Mouse (Mus musculus): ENCODE measurements around the gene Mark2. TPM values are rescaled to one million over a fixed set of nuclear protein-coding genes. Genes with fewer than 3 reads are reported as not detected.
A peak's percentile ranks its signal among the peaks of the same experiment; 100 is the strongest.

The Mark2 gene
- polyA plus RNA-seq (2015; fragmentation: Nextera tagmentation; extraction: Ambion mirVana), result 44.7 and 56.0 TPM in 2 replicates

DNA sequence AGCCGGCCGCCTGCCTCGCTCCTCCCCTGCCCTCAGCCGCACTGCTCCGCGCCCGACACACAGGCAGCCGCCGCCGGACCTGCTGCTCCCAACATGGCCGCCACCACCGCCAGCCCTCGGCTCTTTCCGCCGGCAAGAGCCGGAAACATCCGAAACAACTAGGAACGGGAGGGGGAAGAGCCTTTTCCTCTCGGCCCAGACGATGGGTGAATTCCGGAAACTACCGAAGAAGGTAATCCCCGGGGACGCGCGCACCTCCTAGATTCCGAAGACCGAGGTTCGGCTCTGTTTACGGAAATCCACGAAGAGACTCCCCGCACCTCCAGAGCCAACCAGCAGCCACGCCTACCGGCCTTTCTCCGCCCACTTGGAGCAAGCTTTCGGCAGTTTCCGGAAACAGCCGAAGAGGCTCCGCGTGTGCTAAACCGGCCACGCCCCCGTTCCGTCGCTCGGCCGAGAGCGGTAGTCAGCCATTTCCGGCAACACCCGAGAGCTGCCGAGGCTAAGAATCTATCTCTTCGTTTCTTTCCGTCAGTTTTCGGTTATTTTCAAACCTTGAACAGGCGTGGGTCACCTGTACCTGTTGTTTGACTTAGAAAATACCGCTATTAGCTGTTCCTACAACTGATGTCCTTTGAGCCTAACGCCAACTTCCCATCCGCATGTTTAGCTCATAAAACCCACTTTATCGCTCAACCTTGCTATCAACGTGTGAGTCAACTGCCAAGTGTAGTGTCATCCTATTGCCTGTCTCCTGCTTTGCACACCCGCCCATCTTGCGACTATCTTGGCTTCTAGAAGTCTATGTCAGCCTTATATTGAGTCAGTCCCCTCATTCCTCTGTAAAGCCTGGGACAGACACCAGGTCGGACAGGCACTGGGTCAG is at the start of gene Mark2:
Mark2 (minus strand) TSS at position 349 of the 886 bp plus-strand sequence.
- no peaks in the 10 kb centered on the region for H3K27me3 ChIP-seq (ENCODE audit: control insufficient read depth, insufficient read depth, low read length)
- H3K4me2 ChIP-seq (replicated peaks; ENCODE audit: low read depth), result peak within 1 kb of the TSS; percentile 91
- ATAC-seq (ENCODE audit: low FRiP score, low TSS enrichment) (peak; percentile 94), DNase-seq (ENCODE audit: low spot score) (peak; percentile 100)
- H3K9ac ChIP-seq (ENCODE audit: low read length), result peak within 1 kb of the TSS; percentile 99
- H3K27ac ChIP-seq (replicated peaks), result peak within 1 kb of the TSS; percentile 96
- TF ChIP-seq EP300 (optimal IDR thresholded peaks at IDR 0.05), result no peak
- no peak for TF ChIP-seq CTCF (IDR thresholded peaks at IDR 0.05; ENCODE audit: low read depth)
- H3K4me3 ChIP-seq (ENCODE audit: low read depth, low read length), result peak within 1 kb of the TSS; percentile 89
- WGBS, result 2% methylated on average over 59 of the region's 63 CpGs
- H3K4me1 ChIP-seq (replicated peaks; ENCODE audit: control insufficient read depth, insufficient read depth), result peaks cover 5% of the 10 kb centered on the region; the same call in 1 of the 2 replicates
- H3K9me3 ChIP-seq (ENCODE audit: control insufficient read depth, low read length), result no peaks in the 10 kb centered on the region
- H3K36me3 ChIP-seq (ENCODE audit: control insufficient read depth, insufficient read depth, low read length), result no peaks in the 10 kb centered on the region

DNA sequence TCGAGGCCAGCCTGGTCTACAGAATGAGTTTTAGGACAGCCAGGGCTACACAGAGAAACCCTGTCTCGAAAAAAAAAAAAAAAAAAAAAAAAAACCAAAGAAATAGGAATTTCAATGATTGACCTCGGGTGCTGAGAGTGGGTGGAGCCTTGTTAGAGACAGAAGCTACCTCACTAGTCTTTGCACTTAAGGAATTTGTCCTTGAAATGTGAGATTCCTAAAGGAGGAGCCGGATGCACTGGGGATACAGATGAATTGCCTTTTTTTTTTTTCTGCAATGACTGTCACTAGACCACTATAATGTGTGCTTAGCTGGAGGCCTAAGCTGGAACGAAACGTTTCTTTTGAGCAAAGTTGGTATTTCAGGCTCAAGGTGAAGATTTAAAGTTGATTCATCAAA is 46.8 kb upstream of the Mark2 start:
- Histone ChIP-seq H3K9me3 (ENCODE audit: control insufficient read depth, low read length) (no peaks in the 10 kb centered on the region), H3K27me3 (ENCODE audit: control insufficient read depth, insufficient read depth, low read length) (no peaks in the 10 kb centered on the region), H3K9ac (ENCODE audit: low read length) (no peak overlapping the region), H3K4me1 (replicated peaks; ENCODE audit: control insufficient read depth, insufficient read depth) (no peaks in the 10 kb centered on the region), H3K4me2 (replicated peaks; ENCODE audit: low read depth) (no peak overlapping the region), H3K36me3 (ENCODE audit: control insufficient read depth, insufficient read depth, low read length) (no peaks in the 10 kb centered on the region), H3K4me3 (ENCODE audit: low read depth, low read length) (no peak overlapping the region), H3K27ac (replicated peaks) (no peak overlapping the region)
- DNase-seq (ENCODE audit: low spot score) (no peak), ATAC-seq (ENCODE audit: low FRiP score, low TSS enrichment) (no peak)
- TF ChIP-seq CTCF (IDR thresholded peaks at IDR 0.05; ENCODE audit: low read depth), result no peak
- TF ChIP-seq EP300 (optimal IDR thresholded peaks at IDR 0.05), result no peak
- 83% methylated on average over 5 of the region's 6 CpGs for WGBS

DNA sequence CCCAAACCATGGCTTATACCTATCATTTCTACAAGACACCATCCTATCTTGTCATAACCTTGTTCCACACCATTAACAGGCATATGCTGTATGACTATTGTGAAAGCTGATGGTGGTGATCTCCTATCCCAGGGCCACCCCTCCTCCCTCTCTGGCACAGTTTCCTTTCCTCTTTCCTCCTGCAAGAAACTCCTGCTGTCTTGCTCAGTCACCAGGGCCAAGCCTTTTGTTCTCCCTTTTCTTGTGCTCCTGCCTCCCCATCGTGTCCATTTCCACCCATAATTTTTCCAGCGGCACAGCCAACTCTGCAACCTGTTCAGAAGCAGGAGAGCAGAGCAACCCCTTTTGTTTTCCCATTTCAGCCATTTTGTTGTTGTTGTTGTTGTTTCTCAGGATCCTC is 44.4 kb upstream of the Mark2 start:
- Histone ChIP-seq H3K36me3 (ENCODE audit: control insufficient read depth, insufficient read depth, low read length) (no peaks in the 10 kb centered on the region), H3K4me1 (replicated peaks; ENCODE audit: control insufficient read depth, insufficient read depth) (no peaks in the 10 kb centered on the region)
- WGBS, result 69% methylated on average over 2 of the region's 2 CpGs

DNA sequence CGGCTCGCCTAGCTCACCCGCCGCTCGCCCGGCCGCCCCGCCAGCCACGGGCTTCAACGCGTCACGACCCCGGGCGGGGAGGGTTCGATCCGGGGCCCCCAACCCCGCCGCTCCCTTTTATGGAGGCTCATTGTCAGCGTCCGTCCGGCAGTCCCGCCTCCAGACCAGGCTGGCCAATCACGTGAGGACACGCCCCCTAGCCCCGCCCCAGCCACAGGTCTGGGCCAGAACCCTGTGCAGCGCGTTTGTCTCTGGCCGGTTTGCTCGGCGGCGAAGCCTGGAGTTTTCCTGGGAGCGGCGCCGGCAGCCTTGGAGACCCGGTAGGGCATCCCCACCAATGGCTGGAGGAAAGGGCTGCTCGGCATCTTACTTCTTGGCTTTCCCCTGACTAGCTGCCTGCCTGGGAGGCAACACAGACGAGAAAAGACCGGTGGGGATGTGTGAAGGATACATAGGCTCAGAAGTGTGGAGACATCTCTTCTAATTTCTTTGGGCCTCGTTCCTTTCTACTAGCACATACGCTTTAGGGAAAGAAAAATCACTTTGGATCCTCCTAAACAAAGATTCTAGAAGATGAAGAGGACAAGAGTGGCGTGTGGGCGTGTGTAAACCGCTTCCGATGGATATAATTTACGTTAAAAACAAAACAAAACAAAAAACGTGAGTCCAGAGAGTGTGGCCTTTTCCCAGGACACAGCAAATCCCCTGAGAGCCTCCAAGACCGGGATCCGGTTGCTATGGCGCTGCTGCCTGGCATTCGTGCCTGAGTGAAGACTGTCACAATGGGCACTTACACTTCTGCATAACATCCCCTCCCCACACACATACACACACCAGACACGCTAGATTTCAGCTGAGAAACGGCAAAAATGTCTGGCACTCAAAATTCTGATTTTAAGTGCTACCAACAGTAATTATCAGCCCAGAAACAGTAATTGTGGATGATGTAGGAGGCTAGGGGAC is 41.5 kb upstream of the Mark2 start, which contains the start of gene Spindoc:
Spindoc (minus strand) TSS at position 92 of the 963 bp plus-strand sequence.
- Histone ChIP-seq H3K4me3 (ENCODE audit: low read depth, low read length) (peak within 1 kb of the TSS; percentile 89), H3K4me1 (replicated peaks; ENCODE audit: control insufficient read depth, insufficient read depth) (no peaks in the 10 kb centered on the region), H3K27me3 (ENCODE audit: control insufficient read depth, insufficient read depth, low read length) (no peaks in the 10 kb centered on the region), H3K4me2 (replicated peaks; ENCODE audit: low read depth) (peak within 1 kb of the TSS; percentile 85), H3K9ac (ENCODE audit: low read length) (peak within 1 kb of the TSS; percentile 93), H3K36me3 (ENCODE audit: control insufficient read depth, insufficient read depth, low read length) (no peaks in the 10 kb centered on the region; the same call in 1 of the 2 replicates), H3K9me3 (ENCODE audit: control insufficient read depth, low read length) (no peaks in the 10 kb centered on the region), H3K27ac (replicated peaks) (peak within 1 kb of the TSS; percentile 95)
- DNase-seq (ENCODE audit: low spot score), result peak; percentile 98
- peak; percentile 99 for ATAC-seq (ENCODE audit: low FRiP score, low TSS enrichment)
- 1% methylated on average over 47 of the region's 52 CpGs for WGBS
- peak; percentile 12; the same call in 1 of the 2 replicates for TF ChIP-seq CTCF (IDR thresholded peaks at IDR 0.05; ENCODE audit: low read depth)
- TF ChIP-seq EP300 (optimal IDR thresholded peaks at IDR 0.05), result no peak

More for the DNA sequence above, 44.4 kb upstream of the Mark2 start:
- TF ChIP-seq EP300 (optimal IDR thresholded peaks at IDR 0.05) (no peak), CTCF (IDR thresholded peaks at IDR 0.05; ENCODE audit: low read depth) (no peak)
- Histone ChIP-seq H3K9ac (ENCODE audit: low read length) (no peak overlapping the region), H3K27me3 (ENCODE audit: control insufficient read depth, insufficient read depth, low read length) (no peaks in the 10 kb centered on the region), H3K9me3 (ENCODE audit: control insufficient read depth, low read length) (no peaks in the 10 kb centered on the region), H3K27ac (replicated peaks) (no peak overlapping the region), H3K4me2 (replicated peaks; ENCODE audit: low read depth) (no peak overlapping the region), H3K4me3 (ENCODE audit: low read depth, low read length) (no peak overlapping the region)
- DNase-seq (ENCODE audit: low spot score) (no peak), ATAC-seq (ENCODE audit: low FRiP score, low TSS enrichment) (no peak)

DNA sequence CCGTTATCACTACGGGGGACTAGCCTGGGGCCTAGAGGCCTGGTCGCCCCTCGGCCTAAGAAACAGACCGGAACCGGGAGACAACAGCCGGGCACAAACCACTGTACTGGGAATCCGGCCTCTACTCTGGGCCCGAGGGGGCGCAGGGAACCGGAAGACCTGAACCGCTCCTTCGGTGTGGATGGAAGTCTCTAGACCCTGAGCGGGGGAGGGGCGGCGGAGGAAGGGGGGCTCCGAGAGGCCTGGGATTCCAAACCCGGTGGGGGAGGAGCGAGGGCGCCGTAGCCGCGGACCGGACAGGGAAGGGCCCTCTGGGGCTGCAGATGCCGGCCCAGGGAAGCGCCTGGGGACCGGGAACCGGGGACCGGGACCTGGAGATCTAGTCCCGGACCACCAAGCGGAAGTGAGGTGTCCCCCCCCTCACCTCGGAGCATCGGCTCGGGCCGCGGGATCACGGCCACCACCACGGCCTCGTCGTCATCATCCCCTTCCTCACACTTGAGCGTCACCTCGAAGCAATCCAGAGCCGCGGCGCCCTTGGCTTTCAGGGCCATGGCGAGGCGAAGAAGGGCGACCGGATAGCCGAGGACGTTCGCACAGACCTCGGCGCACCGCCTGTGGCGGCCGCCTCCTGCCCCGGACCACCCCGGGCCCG is 40.7 kb upstream of the Mark2 start:
- Histone ChIP-seq H3K27me3 (ENCODE audit: control insufficient read depth, insufficient read depth, low read length) (no peaks in the 10 kb centered on the region), H3K4me3 (ENCODE audit: low read depth, low read length) (peak overlapping the region; percentile 89), H3K36me3 (ENCODE audit: control insufficient read depth, insufficient read depth, low read length) (no peaks in the 10 kb centered on the region; the same call in 1 of the 2 replicates), H3K27ac (replicated peaks) (peak overlapping the region; percentile 95), H3K4me1 (replicated peaks; ENCODE audit: control insufficient read depth, insufficient read depth) (no peaks in the 10 kb centered on the region), H3K4me2 (replicated peaks; ENCODE audit: low read depth) (peak overlapping the region; percentile 85), H3K9ac (ENCODE audit: low read length) (peak overlapping the region; percentile 93), H3K9me3 (ENCODE audit: control insufficient read depth, low read length) (no peaks in the 10 kb centered on the region)
- DNase-seq (ENCODE audit: low spot score), result peak; percentile 72
- ATAC-seq (ENCODE audit: low FRiP score, low TSS enrichment), result peak; percentile 49
- WGBS, result under 1% methylated on average over 55 of the region's 60 CpGs
- TF ChIP-seq EP300 (optimal IDR thresholded peaks at IDR 0.05) (no peak), CTCF (IDR thresholded peaks at IDR 0.05; ENCODE audit: low read depth) (peak; percentile 24)

Measured in stomach, postnatal 0 days (tissue).